Mouse (Mus musculus) inflammation-experienced regulatory T-cells, adult 6 months (primary cell): ENCODE data around the gene Hal. TPM values are rescaled to one million over a fixed set of nuclear protein-coding genes. Genes with fewer than 3 reads are reported as not detected.
A peak's percentile ranks its signal among the peaks of the same experiment; 100 is the strongest.
"Not testable (repeated sequence)": the region's sequence is repeated elsewhere in the genome, so short reads cannot be mapped to it uniquely, and the experiment has no call there.

Experiments
- ATAC-seq: one replicate; pipeline ENCODE4 v1.8.0; 2017
- polyA plus RNA-seq, 3 experiments: library from polyadenylated mRNA; unstranded; fragments of 100-300 nt; shearing (Covaris generic); gene quantifications; one replicate each; pipeline ENCODE4 v1.2.1; 2017

Gene Hal
- polyA plus RNA-seq, 3 experiments from 2014 or later, result 1.2 to 2.7 TPM; not detected in 1

DNA sequence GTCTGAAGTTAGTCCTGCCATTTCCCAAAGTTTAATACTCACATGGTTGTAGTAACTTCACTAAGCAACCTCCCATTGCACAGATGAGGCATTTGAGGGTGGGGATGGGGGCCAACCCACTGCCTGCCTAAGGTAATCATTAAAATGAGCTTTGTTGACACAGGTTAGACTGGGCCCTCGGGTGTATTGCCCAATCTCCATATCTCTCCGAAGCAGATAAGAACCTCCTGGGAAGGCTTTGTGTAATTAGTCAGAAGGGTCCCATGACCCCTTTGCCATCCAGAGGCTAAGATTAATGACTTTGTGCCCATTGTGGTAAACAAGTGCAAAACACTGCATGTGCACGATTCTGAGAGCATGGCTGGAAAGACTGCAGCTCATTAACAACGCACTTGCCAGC is 29.2 kb downstream of the Hal start:
- ATAC-seq, result no peak

- no peak for ATAC-seq
These were observed 29.6 kb downstream of the Hal start for GRCm38 (mm10) chr10:93518186-93518585.

DNA sequence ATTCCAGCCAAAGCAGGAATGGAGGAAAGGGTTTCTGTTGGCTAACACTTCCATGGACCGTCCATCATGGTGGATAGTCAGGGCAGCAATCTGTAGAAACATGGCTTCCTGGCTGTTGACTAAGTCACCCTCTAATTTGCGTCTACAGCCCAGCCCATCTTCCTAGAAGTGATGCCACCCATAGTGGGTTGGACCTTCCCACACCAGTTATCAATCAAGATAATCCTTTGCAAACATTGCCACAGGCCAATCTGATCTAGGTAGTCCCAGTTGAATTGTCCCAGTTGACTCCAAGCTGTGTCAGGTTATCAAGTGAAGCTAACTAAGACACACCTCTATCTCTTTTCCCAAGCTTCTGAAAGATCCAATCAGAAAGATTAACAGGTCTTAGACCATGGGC is 30.1 kb downstream of the Hal start:
- no peak for ATAC-seq

- no peak for ATAC-seq
These were observed 30.6 kb downstream of the Hal start for GRCm38 (mm10) chr10:93519159-93519558.

DNA sequence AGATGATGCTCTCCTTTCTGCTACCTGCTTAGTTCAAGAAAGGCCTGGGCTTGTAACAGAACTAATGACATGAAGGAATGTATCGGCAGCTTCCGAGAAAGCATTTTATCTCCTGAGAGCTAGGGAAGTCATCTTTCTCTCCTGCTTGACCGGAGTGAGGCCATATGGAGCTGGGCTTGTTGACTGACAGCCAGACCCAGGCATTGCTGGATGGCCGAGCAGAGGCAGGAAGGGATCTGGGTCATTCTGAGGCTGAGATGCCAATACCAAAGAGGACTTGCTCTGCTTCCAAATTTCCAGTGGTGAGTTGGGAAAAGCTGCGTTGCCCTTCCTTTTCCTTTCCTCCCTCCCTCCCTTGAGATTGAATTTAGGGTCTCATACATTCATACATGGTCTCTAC is 31.2 kb downstream of the Hal start:
- no peak for ATAC-seq

DNA sequence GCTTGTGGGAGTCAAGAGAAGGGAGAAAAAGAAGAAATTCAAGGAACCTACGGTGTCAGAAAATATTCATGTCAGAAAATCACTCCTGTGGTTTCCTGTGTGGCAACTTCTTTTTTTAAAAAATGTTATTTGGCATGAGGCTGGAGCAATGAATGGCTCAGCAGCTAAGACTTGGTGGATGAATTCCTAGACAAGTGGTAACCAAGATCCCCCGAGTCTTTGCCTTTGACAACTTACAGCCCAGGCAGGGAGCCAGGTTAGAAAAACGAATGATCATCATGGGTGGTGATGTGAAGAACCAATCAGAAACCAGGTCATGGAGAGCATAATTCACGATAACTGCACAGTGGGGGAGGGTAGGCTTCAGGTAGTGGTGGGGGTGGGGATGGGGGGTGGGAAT is 32.4 kb downstream of the Hal start:
- no peak for ATAC-seq

DNA sequence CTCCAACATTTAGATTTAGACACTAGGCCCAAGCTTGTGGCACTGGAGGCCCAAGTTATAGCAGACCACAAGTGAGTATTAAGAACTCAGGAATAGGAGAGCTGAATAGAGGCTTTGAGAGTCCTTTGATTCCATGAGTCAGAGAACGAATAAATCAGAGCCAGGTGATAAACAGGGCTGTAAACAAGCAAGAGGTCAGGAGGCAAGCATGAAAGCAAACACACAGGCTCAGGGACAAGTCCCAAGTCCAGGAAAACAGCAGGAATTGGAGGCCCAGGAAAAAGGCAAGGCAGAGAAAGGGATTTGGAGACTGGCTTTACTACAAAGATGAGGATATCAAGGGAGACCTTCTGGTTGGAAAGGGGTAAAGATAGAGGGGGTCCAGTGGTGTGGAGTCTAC is 36.8 kb downstream of the Hal start:
- ATAC-seq, result no peak

DNA sequence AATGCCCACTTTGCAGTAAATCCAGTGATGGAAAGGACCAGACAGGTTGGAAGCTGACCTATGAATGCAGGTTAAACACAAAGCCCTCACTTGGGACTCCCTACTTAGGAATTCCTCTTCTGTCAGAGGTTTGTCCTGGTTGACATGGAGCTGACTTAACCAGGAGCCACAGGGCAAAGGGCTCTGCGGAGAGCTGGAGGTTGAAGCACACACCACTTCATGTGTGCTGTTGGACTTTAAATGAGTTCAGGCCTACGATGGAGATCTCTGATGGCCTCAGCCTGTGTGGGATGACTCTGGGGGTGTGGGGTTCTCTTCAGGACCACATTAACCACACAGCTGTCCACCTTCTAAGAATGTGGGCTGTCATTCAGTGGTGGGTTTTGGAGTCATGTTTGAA is 49.7 kb downstream of the Hal start:
- no peak for ATAC-seq

DNA sequence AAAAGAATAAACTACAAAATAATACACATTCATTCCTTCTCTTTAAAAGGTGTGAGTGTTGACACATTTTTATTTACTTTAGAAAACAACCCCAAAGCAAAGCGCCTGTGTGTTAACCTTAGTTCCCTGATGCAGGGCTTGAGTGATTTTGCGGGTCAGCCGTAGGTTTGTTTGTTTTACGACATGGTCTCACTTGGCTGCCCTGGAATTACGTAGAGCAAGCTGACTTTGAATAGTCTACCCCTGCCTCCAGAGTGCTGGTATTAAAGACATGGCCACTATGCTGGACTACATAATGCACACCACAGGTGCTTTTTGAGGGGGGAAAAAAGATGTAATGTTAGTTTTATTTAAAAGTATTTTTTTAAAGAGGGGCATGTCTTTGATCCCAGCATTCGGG is 50.2 kb downstream of the Hal start:
- ATAC-seq, result no peak

GRCm38 (mm10) chr10:93539775-93540430 is 51.3 kb downstream of the Hal start, which contains the start of gene Amdhd1:
TSS of gene Amdhd1 (minus strand) at chr10:93540033.
- peak; percentile 80 for ATAC-seq

GRCm38 (mm10) chr10:93540431-93541210 is 52.1 kb downstream of the Hal start, which contains the start of gene Ccdc38:
TSS of gene Ccdc38 (plus strand) at chr10:93540632.
- peak; percentile 30 for ATAC-seq

- peak; percentile 22 for ATAC-seq
These were observed 53.0 kb downstream of the Hal start for GRCm38 (mm10) chr10:93541585-93541984.

DNA sequence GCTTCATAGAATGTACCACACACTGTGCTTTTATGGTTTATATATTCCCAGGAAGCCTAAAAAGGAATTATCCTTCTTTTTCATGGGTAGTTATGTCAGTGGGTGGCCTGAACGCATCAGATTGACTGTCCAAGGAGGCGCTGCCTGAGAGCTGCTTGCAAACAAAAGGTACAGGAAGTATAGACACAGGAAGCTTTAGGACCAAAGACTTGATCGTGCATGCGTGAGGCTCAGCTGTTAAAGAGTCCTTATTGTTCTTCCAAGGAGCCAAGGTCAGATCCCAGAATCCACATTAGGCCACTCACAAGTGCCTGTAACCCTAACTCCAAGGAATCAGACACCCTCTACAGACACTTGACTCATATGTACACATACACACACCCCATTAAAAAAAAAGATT is 53.8 kb downstream of the Hal start:
- ATAC-seq, result no peak

DNA sequence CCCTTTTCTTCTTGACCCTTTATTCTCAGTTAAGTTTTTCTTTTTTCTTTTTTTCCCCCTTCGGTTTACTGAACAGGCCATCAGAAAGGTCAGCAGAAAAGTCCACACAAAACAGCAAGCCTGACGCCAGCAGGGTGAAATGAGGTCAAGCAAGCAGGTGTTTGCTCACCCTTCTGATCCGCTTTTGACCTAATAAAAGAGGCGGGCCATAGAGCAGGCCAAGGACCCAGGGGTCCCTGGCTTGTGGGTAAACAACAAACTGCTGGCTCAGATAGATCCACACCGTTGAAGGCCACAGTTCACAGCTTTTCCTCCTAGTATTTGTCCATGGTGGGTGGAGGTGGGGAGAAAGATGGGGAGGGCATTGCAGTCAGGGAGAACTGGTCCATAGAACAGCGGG is 54.6 kb downstream of the Hal start:
- no peak for ATAC-seq

DNA sequence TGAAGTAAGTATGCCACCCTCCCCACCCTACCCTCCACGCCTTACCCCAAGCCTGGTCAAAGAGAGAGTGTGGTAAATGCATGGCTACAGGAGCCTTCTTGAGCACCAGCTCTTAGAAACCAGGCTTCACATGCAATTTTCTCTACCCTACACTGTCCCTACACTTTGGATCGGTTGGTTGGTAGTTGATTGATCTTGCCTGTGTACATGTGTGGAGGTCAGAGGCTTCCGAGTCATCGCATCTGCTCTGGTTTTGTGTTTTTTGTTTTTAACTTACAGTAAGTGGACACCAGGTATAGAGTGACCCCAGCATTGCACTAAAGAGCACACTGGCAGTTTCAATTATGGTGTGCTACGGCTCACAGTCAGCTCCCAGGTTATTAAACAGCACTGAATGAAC is 55.6 kb downstream of the Hal start:
- ATAC-seq, result no peak

GRCm38 (mm10) chr10:93547741-93548270 is 59.2 kb downstream of the Hal start:
- ATAC-seq, result no peak

DNA sequence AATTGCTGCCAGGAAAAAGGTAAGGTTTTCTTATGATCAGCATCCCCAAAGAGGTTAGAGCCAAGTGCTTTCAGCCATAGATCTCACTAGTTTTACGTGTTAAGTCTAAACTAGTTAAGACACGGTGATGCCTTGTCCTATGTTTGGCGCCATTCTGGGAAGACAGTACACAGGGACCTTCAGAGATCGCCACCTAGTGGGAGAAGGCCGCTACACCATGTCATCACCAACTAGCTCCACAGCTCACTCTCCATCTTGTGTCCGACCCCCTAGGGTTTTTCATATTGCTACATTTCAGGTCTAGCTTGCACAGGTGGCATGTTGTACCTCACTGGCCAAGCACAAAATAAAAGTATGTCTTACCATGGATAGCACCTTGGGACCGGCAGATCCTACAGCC is 60.4 kb downstream of the Hal start:
- ATAC-seq, result peak; percentile 98

- ATAC-seq, result no peak
These were observed 61.3 kb downstream of the Hal start for GRCm38 (mm10) chr10:93549821-93550220.

DNA sequence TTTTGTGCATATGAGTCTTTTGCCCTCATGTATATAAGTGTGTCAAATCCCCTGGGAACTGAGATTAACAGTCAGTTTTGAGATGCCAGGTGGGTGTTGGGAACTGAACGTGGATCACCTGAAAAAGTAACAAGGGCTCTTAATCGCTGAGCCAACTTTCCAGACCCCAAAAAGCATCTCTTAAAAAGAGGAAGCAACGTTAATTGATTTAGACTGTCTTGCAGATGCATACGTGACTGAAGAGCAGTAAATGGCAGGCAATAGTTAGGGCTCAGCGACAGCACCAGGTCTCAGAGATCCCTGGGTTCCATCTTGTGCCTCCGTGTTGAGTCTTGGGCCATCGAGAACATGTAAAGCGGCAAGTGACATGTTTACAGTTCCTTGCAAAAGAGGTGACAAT is 64.0 kb downstream of the Hal start:
- ATAC-seq, result no peak

DNA sequence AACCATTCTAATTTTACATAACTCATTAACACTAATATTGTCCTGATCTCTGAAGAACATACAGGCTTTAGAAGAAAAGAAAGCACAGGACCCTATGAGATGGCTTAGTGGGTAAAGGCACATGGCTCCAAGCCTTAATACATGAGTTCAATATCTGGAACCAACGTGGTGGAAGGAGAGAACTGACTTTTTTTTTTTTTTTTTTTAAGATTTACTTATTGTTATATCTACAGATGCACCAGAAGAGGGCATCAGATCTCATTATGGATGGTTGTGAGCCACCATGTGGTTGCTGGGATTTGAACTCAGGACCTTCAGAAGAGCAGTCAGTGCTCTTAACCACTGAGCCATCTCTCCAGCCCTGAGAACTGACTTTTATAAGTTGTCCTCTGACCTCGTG is 69.4 kb downstream of the Hal start:
- ATAC-seq, result not testable (repeated sequence)

GRCm38 (mm10) chr10:93559786-93560185 is 71.2 kb downstream of the Hal start:
- ATAC-seq, result no peak

DNA sequence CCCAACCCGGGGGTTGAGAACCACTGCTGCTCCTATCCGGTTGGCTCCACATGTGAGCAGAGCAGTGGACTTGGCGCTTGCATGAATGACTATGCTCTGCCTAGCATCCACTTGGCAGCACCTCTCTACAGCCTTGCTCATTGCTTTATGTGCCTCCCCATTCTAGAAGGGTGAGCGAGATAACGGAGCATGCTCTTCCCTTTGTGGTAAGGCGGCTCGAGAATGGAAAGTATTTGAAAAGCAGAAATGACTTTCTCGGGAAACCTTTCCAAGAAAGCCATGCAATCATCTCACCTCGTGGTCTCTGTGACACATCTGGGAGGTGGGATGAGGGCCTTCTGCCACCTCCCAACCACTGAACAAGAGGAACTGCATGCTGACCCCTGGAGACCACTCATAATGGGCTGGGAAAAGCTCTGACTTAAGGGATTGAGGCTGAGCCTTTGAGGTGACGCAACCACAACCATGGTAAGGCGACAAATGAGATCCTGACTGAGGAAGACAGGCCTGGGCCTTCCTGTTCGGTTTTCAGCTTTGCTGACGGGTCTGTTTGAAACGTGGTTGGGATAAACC is 76.0 kb downstream of the Hal start:
- no peak for ATAC-seq

DNA sequence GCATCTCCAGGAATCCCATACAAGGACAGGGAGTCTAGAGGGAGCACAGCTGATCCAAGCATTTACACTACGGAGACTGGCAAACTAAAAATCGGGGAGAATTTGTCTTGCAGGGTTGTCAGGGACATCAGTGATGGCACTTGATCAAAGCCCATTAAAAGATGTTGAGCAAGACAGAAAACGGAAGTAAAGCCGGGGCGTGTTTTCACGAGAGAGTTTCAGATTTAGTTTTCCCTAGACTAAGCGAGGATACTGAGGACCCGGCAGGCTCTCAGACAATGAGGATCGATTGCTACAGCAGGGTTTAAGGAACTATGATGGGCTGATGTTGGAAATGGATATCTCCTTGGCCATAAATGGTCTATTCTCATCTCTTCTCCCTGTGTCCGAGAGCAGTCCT is 78.5 kb downstream of the Hal start:
- ATAC-seq, result no peak
